Mouse (Mus musculus) E14TG2a.4 (cell line): Measurements from ENCODE around the gene Mex3d.
"Not testable (repeated sequence)": the region's sequence is repeated elsewhere in the genome, so short reads cannot be mapped to it uniquely, and the experiment has no call there.

ENCODE experiments used
- H3K27me3 ChIP-seq: 2 replicates; pipeline ENCODE4 v1.6.1; 2014; ENCODE audit warnings: low read length, control low read depth; ENCODE audit not compliant: insufficient read depth
- H3K36me3 ChIP-seq: 2 replicates; pipeline ENCODE4 v1.6.1; 2014; ENCODE audit warnings: low read length, control low read depth; ENCODE audit not compliant: insufficient read depth
- H3K4me1 ChIP-seq: replicated peaks from 2 replicates; pipeline ENCODE4 v1.6.1; 2014; ENCODE audit warnings: low read depth, low read length, control low read depth
- H3K4me3 ChIP-seq: replicated peaks from 2 replicates; pipeline ENCODE4 v1.5.1; 2014; ENCODE audit warnings: mild to moderate bottlenecking, low read length
- H3K9me3 ChIP-seq: 2 replicates; pipeline ENCODE4 v1.6.1; 2014; ENCODE audit warnings: low read length, control low read depth
- CTCF ChIP-seq: conservative IDR thresholded peaks from 2 replicates; pipeline ENCODE4 v1.5.1; 2014; ENCODE audit warnings: low read length
- NANOG ChIP-seq: IDR thresholded peaks from 2 replicates; pipeline ENCODE4 v1.6.1; 2014; ENCODE audit warnings: borderline replicate concordance, low read length, mixed read lengths
- POU5F1 ChIP-seq: IDR thresholded peaks from 2 replicates; pipeline ENCODE4 v1.6.1; 2014; ENCODE audit warnings: low read length, borderline replicate concordance

The Mex3d gene

GRCm38 (mm10) chr10:80350292-80350691 is 37.2 kb downstream of the Mex3d start:
- no peak overlapping the region for H3K4me3 ChIP-seq
- peaks cover 89% of the 10 kb centered on the region for H3K27me3 ChIP-seq
- H3K4me1 ChIP-seq, result peaks cover 74% of the 10 kb centered on the region
- H3K9me3 ChIP-seq, result no peaks in the 10 kb centered on the region
- no peaks in the 10 kb centered on the region for H3K36me3 ChIP-seq
- TF ChIP-seq CTCF (peak; percentile 95), POU5F1 (no peak)

- peaks cover 85% of the 10 kb centered on the region for H3K4me1 ChIP-seq
- H3K27me3 ChIP-seq, result peaks cover 83% of the 10 kb centered on the region
- H3K9me3 ChIP-seq, result no peaks in the 10 kb centered on the region
- H3K4me3 ChIP-seq, result peak overlapping the region; percentile 77
- no peaks in the 10 kb centered on the region for H3K36me3 ChIP-seq
- no peak for TF ChIP-seq NANOG
- TF ChIP-seq CTCF, result 0 out of 2 replicates have a peak, but pooled peaks have one; percentile 4
- no peak for TF ChIP-seq POU5F1
Measured at GRCm38 (mm10) chr10:80348981-80349380, 38.5 kb downstream of the Mex3d start.

- H3K4me3 ChIP-seq, result peak within 1 kb of the TSS; percentile 77
- TF ChIP-seq CTCF, result no peak
- TF ChIP-seq POU5F1, result no peak
- no peak for TF ChIP-seq NANOG
- H3K9me3 ChIP-seq, result no peaks in the 10 kb centered on the region
- peaks cover 88% of the 10 kb centered on the region for H3K4me1 ChIP-seq
- peaks cover 76% of the 10 kb centered on the region for H3K27me3 ChIP-seq
- no peaks in the 10 kb centered on the region for H3K36me3 ChIP-seq
Measured at GRCm38 (mm10) chr10:80348244-80348781, 39.1 kb downstream of the Mex3d start, which contains the start of gene Adamtsl5. Gene Adamtsl5, minus strand, starts transcription at chr10:80348412.

GRCm38 (mm10) chr10:80347514-80347967 is 39.9 kb downstream of the Mex3d start:
- Histone ChIP-seq H3K4me3 (peak overlapping the region; percentile 77), H3K27me3 (peaks cover 71% of the 10 kb centered on the region), H3K36me3 (no peaks in the 10 kb centered on the region), H3K9me3 (no peaks in the 10 kb centered on the region), H3K4me1 (peaks cover 85% of the 10 kb centered on the region)
- TF ChIP-seq CTCF, result no peak
- no peak for TF ChIP-seq NANOG
- no peak for TF ChIP-seq POU5F1

- Histone ChIP-seq H3K27me3 (peaks cover 71% of the 10 kb centered on the region), H3K4me1 (peaks cover 85% of the 10 kb centered on the region)
- H3K4me3 ChIP-seq, H3K36me3 ChIP-seq, H3K9me3 ChIP-seq: not testable (repeated sequence)
Measured at GRCm38 (mm10) chr10:80345929-80346328, 41.5 kb downstream of the Mex3d start.

- Histone ChIP-seq H3K27me3 (peaks cover 73% of the 10 kb centered on the region), H3K9me3 (no peaks in the 10 kb centered on the region), H3K4me1 (peaks cover 87% of the 10 kb centered on the region), H3K36me3 (no peaks in the 10 kb centered on the region), H3K4me3 (peak overlapping the region; percentile 66)
- no peak for TF ChIP-seq NANOG
Measured at GRCm38 (mm10) chr10:80345122-80345521, 42.3 kb downstream of the Mex3d start.

- Histone ChIP-seq H3K9me3 (no peaks in the 10 kb centered on the region), H3K4me3 (peak overlapping the region; percentile 76), H3K4me1 (peaks cover 88% of the 10 kb centered on the region), H3K27me3 (peaks cover 63% of the 10 kb centered on the region), H3K36me3 (no peaks in the 10 kb centered on the region)
- no peak for TF ChIP-seq NANOG
- TF ChIP-seq POU5F1, result no peak
- TF ChIP-seq CTCF, result no peak
Measured at GRCm38 (mm10) chr10:80344131-80344661, 43.3 kb downstream of the Mex3d start.

GRCm38 (mm10) chr10:80343425-80343895 is 44.0 kb downstream of the Mex3d start:
- Histone ChIP-seq H3K4me1 (peaks cover 83% of the 10 kb centered on the region), H3K27me3 (peaks cover 56% of the 10 kb centered on the region), H3K36me3 (no peaks in the 10 kb centered on the region), H3K4me3 (peak overlapping the region; percentile 76), H3K9me3 (no peaks in the 10 kb centered on the region)
- TF ChIP-seq CTCF (no peak), NANOG (no peak), POU5F1 (no peak)
